Mouse (Mus musculus) thymus, postnatal 0 days (tissue): ENCODE measurements around the gene Slc41a2. TPM values are rescaled to one million over a fixed set of nuclear protein-coding genes. Genes with fewer than 3 reads are reported as not detected.
A peak's percentile ranks its signal among the peaks of the same experiment; 100 is the strongest.
"Not testable (repeated sequence)": the region's sequence is repeated elsewhere in the genome, so short reads cannot be mapped to it uniquely, and the experiment has no call there.

Experiments
- DNase-seq: peaks from one replicate; pipeline ENCODE4 v3.0.0-alpha.2; 2015; ENCODE audit warnings: low spot score
- polyA plus RNA-seq: library from polyadenylated mRNA; unstranded; fragments of >200 nt; fragmentation: Nextera tagmentation; extraction: Ambion mirVana; gene quantifications from 2 replicates; pipeline ENCODE4 v1.2.1, GENCODE M21; 2015

The Slc41a2 gene
- polyA plus RNA-seq, 1 experiment from 2014 or later = 0.39 TPM

GRCm38 (mm10) chr10:83353680-83354332, 16.1 kb upstream of the Slc41a2 start:
- DNase-seq = no peak

DNA sequence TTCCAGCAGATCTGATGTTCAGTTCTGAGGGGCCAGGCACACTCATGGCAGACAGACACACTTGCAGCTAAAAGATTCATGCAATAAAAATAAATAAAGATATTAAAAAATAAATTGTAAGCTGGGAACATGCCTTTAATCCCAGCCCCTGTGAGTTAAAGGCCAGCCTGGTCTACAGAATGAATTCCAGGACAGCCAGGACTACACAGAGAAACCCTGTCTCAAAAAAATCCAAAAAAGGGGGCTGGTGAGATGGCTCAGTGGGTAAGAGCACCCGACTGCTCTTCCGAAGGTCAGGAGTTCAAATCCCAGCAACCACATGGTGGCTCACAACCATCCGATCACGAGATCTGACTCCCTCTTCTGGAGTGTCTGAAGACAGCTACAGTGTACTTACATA, 14.1 kb upstream of the Slc41a2 start:
- not testable (repeated sequence) for DNase-seq

GRCm38 (mm10) chr10:83350689-83351088, 13.0 kb upstream of the Slc41a2 start:
- no peak for DNase-seq

- DNase-seq = no peak
Observed at GRCm38 (mm10) chr10:83347494-83347893, 9.8 kb upstream of the Slc41a2 start.

- DNase-seq = no peak
Observed at GRCm38 (mm10) chr10:83346359-83346736, 8.7 kb upstream of the Slc41a2 start.

DNA sequence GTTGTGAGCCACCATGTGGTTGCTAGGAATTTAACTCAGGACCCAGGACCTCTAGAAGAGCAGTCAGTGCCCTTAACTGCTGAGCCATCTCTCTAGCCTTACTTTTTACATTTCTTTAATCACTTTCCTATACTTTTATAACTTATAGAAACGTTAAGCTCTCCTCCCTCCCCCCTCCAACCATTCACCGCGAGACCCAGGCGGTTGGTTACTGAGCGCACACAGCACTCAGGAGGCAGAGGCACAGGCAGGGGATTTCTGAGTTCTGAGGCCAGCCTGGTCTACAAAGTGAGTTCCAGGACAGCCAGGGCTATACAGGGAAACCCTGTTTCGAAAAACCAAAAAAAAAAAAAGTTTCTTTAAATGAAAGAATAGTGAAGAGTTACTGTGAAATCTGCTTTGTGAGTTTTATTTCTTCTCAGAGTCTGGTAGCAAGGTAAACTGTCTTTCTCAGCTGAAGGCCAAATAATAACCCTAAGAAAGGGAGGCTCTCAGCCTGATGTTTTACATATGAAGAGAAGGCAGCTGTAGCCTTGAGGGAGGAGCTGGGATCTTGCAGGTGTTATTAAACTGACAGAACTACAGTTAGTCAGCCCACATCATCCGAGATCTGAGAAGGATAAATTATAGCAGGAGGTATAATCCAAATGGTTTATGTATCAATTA, 8.1 kb upstream of the Slc41a2 start:
- DNase-seq = no peak

DNA sequence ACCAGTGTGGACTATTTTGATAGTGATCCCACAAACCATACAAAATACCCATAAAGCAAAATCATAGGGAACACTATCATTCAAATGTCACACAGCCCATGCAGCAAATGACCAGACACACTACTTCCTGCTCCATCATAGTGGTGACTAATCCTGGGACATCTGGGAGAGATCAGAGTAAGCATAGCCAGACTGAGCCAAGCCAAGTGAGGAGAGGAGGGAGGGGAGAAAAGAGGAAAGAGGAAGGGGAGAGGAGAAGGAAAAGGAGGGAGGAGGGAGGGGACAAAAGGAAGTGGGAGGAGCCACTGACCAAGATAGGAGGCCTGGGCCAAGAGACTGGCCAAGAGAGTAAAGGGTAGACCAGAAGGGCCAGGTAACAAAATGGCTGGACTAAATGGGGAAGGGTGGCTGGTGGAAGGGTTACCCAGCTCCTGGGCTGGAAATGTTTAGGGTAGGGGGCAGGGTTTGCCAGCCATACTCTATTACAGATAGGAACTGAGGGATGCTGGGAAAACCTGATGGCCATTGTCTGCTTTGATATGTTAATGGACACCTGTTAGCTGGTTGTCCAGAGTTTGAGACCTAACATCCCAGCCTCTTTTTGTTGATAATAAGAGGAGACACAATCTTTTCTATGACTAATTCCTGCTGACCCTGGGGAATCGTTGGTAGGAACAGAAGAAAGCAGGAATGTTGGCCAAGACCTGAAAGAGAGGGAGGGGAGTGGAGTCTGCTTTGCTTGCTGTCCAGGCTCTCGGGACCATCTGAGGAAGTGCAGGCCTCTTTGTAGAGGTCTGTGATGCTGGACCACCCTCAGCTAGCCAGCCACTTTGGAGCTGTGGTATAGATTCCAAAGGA, 6.4 kb upstream of the Slc41a2 start:
- no peak for DNase-seq

DNA sequence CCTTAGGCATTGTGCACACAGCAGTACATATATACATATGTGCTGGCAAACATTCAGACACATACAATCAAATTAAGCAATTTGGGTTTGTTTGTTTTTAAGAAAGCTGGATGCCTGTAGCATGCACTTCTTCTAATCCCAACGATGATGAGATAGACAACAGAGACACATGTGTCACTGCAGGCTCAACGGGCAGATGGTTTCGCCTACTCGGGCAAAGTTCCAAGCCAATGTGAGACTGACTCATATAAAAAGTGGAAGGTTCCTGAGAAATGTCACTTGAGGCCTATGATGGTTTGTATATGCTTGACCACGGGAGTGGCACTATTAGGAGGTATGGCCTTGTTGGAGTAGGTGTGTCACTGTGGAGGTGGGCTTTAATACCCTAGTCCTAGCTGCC, 5.5 kb upstream of the Slc41a2 start:
- DNase-seq = no peak

GRCm38 (mm10) chr10:83341226-83341625, 3.5 kb upstream of the Slc41a2 start:
- peak; percentile 31 for DNase-seq

DNA sequence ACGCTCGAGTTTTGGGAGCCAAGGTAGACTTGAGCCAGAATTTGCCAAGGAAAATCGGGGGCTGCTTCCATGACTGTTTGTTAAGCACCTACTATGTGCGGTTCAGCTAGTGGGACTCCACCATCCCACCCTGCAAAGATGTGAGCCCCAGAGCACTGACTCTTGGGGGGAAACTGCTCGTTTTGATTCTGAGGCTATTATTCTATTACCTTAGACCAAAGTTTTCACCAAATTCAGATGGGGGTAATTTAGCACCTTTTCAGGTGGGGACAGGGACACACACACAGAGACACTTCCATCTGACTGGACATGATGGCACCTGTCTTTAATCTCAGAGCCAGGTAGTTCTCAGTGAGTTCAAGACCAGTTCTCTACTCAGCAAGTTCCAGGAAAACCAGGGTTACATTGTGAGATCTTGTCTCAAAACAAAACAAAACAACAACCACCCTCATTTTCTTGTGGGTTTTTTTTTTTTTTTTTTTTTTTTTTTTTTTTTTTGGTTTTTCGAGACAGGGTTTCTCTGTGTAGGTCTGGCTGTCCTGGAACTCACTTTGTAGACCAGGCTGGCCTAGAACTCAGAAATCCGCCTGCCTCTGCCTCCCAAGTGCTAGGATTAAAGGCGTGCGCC, 403 bp upstream of the Slc41a2 start:
- no peak for DNase-seq

GRCm38 (mm10) chr10:83336336-83336735, 1.3 kb downstream of the Slc41a2 start:
- DNase-seq = no peak

DNA sequence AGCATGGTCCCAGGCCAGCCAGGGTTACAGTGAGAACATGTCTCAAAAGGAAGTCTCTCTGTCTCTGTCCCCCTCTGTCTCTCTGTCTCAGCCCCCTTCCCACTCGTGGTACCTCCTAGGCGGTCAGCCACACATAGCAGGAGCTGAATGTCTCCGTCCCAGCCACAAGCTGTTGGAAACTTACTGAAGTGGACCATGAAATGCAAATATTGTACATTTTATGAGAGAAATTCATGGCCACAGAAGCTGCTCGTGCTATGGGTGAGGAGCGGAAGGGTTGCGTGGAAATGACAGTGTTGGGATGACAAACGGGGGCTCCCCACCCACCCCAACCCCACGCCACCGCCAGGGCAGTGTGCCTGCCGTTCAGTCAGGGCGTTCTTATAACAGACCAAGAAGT, 5.1 kb downstream of the Slc41a2 start:
- DNase-seq = no peak

DNA sequence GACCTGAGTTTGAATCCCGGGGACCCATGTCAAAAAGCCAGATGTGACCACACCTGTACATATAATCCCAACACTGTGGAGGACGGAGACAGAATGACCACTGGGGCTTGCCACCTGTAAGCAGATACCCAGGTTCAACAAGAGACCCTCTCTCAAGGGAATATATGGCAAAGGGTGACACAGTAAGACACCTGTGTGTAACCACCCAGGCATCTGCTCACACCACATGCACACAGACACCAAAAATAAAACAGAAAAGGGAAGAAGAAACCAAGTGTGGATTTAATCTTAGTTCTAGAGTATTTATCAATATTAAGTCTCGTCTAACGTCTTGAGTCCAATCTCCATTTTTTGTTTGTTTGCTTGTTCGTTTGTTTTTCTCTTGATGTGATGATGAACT, 5.9 kb downstream of the Slc41a2 start:
- no peak for DNase-seq

GRCm38 (mm10) chr10:83330336-83330735, 7.3 kb downstream of the Slc41a2 start:
- DNase-seq = peak; percentile 83

DNA sequence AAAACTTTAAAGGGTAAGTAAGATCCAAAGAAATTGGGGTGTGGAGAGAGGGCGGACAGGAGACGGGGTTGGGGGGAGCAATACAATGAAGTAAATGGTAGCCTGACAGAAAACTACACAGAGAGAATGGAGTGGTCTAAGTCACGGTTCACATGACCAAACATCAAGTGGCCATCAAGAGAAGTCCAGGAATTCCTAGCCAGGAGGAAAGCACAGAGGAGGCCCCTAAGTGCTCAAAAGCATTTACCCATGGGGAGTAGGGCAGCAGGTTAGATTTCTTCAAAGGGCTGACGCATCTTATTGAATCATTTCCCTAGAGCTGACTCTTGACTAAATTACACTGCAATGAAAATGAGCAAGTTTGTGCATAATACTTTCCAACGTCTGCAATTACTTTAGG, 8.9 kb downstream of the Slc41a2 start:
- DNase-seq = no peak

DNA sequence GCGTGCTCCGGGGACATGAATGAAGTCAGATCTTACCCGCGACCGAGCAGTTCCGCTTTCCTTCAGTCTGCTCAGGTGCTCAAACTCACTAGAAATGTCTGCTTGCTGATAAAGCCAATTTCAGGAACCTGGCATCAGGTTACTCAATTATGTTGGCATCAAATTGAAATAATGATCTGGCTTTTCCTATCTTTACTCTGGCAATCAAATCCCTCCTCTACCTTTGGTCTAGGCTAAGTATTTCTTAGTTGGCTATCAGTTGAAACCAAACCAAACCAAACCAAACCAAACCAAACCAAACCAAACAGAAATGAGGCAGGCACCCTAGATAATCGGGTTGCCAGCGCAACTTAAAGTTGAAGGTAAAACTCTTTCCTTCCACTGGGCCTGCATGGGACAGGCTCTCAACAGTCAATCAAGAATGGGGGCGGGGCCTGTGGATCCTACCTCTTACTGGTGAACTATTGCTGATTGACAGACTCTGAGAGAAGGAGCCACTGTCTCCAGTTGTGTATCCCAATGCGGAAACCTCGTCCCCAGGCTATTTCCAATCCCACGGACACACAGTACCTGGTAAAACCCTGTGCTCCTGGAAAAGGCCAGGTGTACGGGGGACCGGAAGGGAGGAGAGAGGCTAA, 10.9 kb downstream of the Slc41a2 start:
- no peak for DNase-seq

DNA sequence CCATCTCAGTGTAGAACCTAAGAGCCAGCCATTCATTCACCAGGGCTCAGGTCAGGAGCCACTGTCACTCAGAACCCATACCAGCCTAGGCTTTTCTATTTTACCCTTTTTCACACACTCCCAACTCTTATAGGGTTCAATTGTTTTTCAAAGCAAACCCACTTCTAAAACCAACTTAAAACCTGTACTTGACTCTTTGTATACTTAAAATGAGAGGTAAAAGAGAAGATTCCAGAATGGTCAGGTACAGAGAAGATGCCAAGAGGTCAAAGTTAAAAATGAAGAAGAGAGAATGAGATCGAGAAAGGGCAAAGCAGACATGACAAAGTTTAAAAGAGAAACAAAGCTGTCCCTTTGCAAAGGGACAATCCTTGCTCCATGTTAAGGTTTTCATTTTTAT, 11.8 kb downstream of the Slc41a2 start:
- DNase-seq = no peak

- no peak for DNase-seq
Observed at GRCm38 (mm10) chr10:83324871-83325270, 12.8 kb downstream of the Slc41a2 start.

- DNase-seq = no peak
Observed at GRCm38 (mm10) chr10:83322551-83323100, 15.1 kb downstream of the Slc41a2 start.

DNA sequence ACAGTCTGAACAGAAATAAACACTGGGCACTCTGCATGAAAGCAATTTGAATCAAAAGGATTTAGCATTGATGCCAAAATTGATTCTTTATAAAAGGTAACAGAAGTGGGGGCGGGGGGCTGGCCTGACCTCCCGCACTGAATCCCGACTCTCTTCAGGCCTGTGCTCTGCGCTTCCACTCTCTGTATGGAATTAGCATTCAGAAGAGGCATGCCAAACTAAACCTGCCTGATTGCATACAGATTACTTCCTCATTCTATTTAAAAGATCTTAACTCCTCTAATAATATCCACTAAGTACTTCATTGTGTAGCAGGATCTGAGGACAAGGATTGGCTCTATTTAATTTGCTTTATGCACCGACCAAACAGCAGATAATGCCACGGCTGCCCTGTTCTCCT, 16.2 kb downstream of the Slc41a2 start:
- DNase-seq = no peak

DNA sequence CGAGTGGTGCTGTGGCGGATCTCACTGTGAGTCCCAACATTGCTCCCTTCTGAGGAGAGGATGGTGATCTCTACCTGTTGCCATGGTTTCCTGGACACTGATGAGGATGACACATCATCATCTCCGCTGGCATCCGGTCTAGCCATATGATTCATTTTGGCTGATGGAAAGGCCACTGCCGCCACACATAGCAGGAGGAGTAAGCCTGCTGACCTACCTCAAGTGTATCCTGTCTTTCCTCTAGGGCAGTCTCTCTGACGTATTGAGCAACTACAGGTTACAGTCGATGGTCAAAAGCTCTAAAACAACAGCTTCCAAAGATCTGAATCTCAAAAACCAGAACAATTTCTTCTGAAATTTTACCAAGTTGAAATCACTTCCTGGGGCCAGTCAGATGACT, 16.8 kb downstream of the Slc41a2 start:
- DNase-seq = no peak
